In genomic region chr11:24613529-24613928, GRCm38 (mm10) we compare ENCODE assay signal across 18 mouse cellular contexts.
DNase-seq lines count a peak whose midpoint lies in the region; ATAC-seq and TF ChIP-seq lines count a peak whose summit lies in the region.
"Had no signal": no experiment of that assay in that cellular context is flagged by ENCODE, and none has a peak within 500 bp of the region (broad histone marks: within the 10 kb centered on the region; RNA-seq: fewer than 3 reads in every experiment).

No protein-coding gene starts in this region.

- ATAC-seq in heart, embryonic 12.5 days (ENCODE audit: insufficient number of reproducible peaks, low FRiP score) = peak; percentile 67; the same call in 1 of the 2 replicates
- peak; percentile 63; the same call in 1 of the 2 replicates for ATAC-seq in heart, embryonic 16.5 days (replicated peaks; ENCODE audit: extremely low read depth, insufficient read depth, low FRiP score)
- ATAC-seq: forebrain, embryonic 15.5 days; hindbrain, postnatal 0 days had no signal

- peak; percentile 26 for DNase-seq in gastrocnemius, adult 2 months
- no peak for DNase-seq in gastrocnemius, adult 8-10 months (ENCODE audit: low spot score in 2 of 2)
- DNase-seq in heart, postnatal 10 days = no peak
- no peak for DNase-seq in heart, postnatal 25 days (ENCODE audit: low spot score)
- no peak for DNase-seq in lung, postnatal 14 days
- DNase-seq: adrenal gland, postnatal 10 days; cerebellum, adult 11 months; cerebellum, adult 8-10 months; cerebellum, postnatal 25 days; gastrocnemius, postnatal 36 days; kidney, adult 11 months; kidney, adult 9 months had no signal

- 20% methylated on average over 5 of the region's 5 CpGs for WGBS in heart, embryonic 12.5 days
- 18% methylated on average over 5 of the region's 5 CpGs for whole genome bisulfite sequencing in heart, embryonic 16.5 days

- intact Hi-C loops in gastrocnemius, adult 2 months (cut with DNase I) = no loop called here
- intact Hi-C loops in heart, postnatal 10 days (cut with DNase I) = no loop called here
- intact Hi-C loops in heart, postnatal 25 days (cut with DNase I) = no loop called here

- no peak for TF ChIP-seq CTCF in gastrocnemius, adult 2 months (IDR thresholded peaks at IDR 0.05)

- no peaks in the 10 kb centered on the region for H3K9me3 ChIP-seq in heart, embryonic 12.5 days (replicated peaks)
- H3K9me3 ChIP-seq in heart, embryonic 16.5 days (replicated peaks; ENCODE audit: control insufficient read depth, low read length) = no peaks in the 10 kb centered on the region
- H3K9me3 ChIP-seq: embryonic facial prominence, embryonic 12.5 days; forebrain, embryonic 15.5 days; hindbrain, embryonic 13.5 days had no signal

- H3K27ac ChIP-seq in gastrocnemius, adult 2 months = no peak overlapping the region
- H3K27ac ChIP-seq in heart, embryonic 12.5 days (ENCODE audit: poor library complexity, severe bottlenecking) = no peak overlapping the region
- H3K27ac ChIP-seq in heart, embryonic 16.5 days (ENCODE audit: low read length) = no peak overlapping the region
- H3K27ac ChIP-seq: embryonic facial prominence, embryonic 12.5 days; forebrain, embryonic 15.5 days; hindbrain, embryonic 13.5 days; hindbrain, postnatal 0 days had no signal

- no peak overlapping the region for H3K4me3 ChIP-seq in gastrocnemius, adult 2 months
- no peak overlapping the region for H3K4me3 ChIP-seq in heart, embryonic 12.5 days
- no peak overlapping the region for H3K4me3 ChIP-seq in heart, embryonic 16.5 days (ENCODE audit: low read length)
- H3K4me3 ChIP-seq: embryonic facial prominence, embryonic 12.5 days; forebrain, embryonic 15.5 days; hindbrain, embryonic 13.5 days had no signal

- H3K27me3 ChIP-seq in heart, embryonic 12.5 days (replicated peaks) = no peaks in the 10 kb centered on the region
- H3K27me3 ChIP-seq in heart, embryonic 16.5 days (ENCODE audit: control insufficient read depth, insufficient read depth, low read length) = no peaks in the 10 kb centered on the region
- H3K27me3 ChIP-seq: embryonic facial prominence, embryonic 12.5 days; forebrain, embryonic 15.5 days; hindbrain, embryonic 13.5 days had no signal

- no peaks in the 10 kb centered on the region for H3K36me3 ChIP-seq in heart, embryonic 12.5 days
- H3K36me3 ChIP-seq in heart, embryonic 16.5 days (ENCODE audit: control insufficient read depth, insufficient read depth) = no peaks in the 10 kb centered on the region
- H3K36me3 ChIP-seq: embryonic facial prominence, embryonic 12.5 days; forebrain, embryonic 15.5 days; hindbrain, embryonic 13.5 days had no signal

- H3K4me1 ChIP-seq in heart, embryonic 12.5 days (replicated peaks) = peaks cover 10% of the 10 kb centered on the region
- H3K4me1 ChIP-seq in heart, embryonic 16.5 days (ENCODE audit: control insufficient read depth, insufficient read depth, low read length) = no peaks in the 10 kb centered on the region
- H3K4me1 ChIP-seq: embryonic facial prominence, embryonic 12.5 days; forebrain, embryonic 15.5 days; hindbrain, embryonic 13.5 days had no signal

- H3K4me2 ChIP-seq in heart, embryonic 12.5 days = peak overlapping the region; percentile 39
- no peak overlapping the region for H3K4me2 ChIP-seq in heart, embryonic 16.5 days (ENCODE audit: low read depth, low read length)
- H3K4me2 ChIP-seq: embryonic facial prominence, embryonic 12.5 days; forebrain, embryonic 15.5 days; hindbrain, embryonic 13.5 days had no signal

- no peak overlapping the region for H3K9ac ChIP-seq in heart, embryonic 12.5 days
- no peak overlapping the region for H3K9ac ChIP-seq in heart, embryonic 16.5 days (ENCODE audit: low read length)
- H3K9ac ChIP-seq: embryonic facial prominence, embryonic 12.5 days; forebrain, embryonic 15.5 days; hindbrain, embryonic 13.5 days had no signal
